Mouse (Mus musculus) spleen, embryonic (tissue): ENCODE results near the gene Cryba1.
"Not testable (repeated sequence)": the region's sequence is repeated elsewhere in the genome, so short reads cannot be mapped to it uniquely, and the experiment has no call there.

ENCODE experiments used
- CTCF ChIA-PET: fragments of 350-600 bp; sonication (Branson Sonifier 250); formaldehyde crosslinking; loops from one replicate; lab custom pipeline; 2022; lab: Charles Lee

The Cryba1 gene

GRCm38 (mm10) chr11:77725183-77725582 lies at the start of gene Cryba1:
Cryba1 (minus strand) TSS chr11:77725283.
- CTCF ChIA-PET, result no interaction called here

- CTCF ChIA-PET, result interaction anchor here (0.6 kb wide), 1 partner anchor 323 kb away, joined by 3 read pairs; the partner anchor contains the start of gene Fam222b
Observed at GRCm38 (mm10) chr11:77771879-77772713, 47.0 kb upstream of the Cryba1 start.

DNA sequence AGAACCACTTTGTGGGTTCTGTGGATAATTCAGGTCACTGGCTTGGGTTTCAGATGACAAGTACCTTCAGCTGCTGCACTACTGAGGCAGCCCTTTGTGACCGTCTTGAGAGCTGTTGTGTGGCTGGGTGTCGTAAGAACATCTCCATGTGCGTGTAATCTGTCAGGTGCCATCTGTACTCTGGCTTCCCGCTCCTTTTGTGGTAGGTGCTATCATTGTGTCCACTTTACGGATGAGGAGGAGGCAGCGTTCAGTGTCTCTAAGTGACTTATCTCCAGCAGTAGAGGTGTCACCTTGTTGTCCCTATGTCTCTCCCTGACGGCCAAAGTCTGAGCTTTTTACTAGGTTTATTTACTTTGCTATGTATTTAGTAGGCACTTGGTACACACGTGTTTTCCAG lies 45.3 kb upstream of the Cryba1 start:
- CTCF ChIA-PET, result interaction anchor here (0.6 kb wide), 1 partner anchor 69 kb away, joined by 3 read pairs; no protein-coding TSS in a partner anchor

GRCm38 (mm10) chr11:77769496-77769895 lies 44.4 kb upstream of the Cryba1 start:
- CTCF ChIA-PET, result interaction anchor here (0.6 kb wide), 2 partner anchors 13 to 371 kb away, joined by 3 to 4 read pairs; no protein-coding TSS in a partner anchor

DNA sequence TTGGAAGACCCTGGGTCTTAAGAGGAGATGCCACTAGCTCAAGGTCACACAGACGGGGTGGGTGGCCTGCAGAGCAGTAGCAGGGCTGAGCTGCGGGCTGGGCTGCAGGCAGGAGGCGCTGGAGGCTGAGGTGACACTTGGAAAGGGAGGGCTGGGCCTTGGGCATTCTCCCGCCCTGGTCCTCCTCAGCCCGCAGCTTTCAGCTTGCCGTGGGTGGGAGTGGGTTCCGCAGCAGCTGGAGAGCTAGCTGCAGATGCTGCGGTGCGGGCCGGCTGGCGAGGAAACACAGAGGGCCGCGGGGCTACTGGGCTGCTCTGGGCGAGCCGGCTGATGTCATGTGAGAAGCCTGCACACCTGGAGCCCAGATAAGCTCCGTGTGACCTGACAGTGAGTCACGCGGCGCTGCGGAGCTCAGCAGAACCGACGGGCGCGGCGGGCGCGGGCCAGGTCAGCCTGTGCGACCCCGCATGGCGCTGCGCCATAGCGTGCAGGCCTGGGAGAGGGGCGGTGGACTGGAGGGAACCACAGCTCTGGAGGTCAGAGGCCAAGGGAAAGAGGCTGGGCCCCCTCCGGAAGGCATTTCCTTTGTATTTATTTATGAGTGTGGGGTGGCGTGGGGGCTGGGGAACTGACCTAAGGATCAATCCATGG lies 41.4 kb upstream of the Cryba1 start:
- CTCF ChIA-PET, result interaction anchor here (0.6 to 0.7 kb wide), 2 partner anchors 18 to 1520 kb away, joined by 3 to 5 read pairs; no protein-coding TSS in a partner anchor

DNA sequence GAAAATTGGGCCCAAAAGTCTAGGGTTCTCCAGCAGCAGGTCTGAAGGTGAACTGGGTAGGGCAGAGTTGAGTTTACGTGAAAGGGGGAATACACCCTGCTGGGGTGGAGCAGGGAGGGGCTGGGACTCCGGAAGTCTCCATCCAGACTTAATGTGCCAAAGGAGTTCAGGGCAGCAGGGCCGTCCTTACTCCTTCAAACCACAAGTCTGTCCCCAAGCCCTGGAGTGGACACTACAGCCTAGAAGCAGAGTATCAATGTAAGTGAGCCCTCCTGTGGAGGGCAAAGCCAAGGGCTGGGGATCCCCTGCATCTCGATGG lies 40.3 kb upstream of the Cryba1 start:
- CTCF ChIA-PET, result no interaction called here

DNA sequence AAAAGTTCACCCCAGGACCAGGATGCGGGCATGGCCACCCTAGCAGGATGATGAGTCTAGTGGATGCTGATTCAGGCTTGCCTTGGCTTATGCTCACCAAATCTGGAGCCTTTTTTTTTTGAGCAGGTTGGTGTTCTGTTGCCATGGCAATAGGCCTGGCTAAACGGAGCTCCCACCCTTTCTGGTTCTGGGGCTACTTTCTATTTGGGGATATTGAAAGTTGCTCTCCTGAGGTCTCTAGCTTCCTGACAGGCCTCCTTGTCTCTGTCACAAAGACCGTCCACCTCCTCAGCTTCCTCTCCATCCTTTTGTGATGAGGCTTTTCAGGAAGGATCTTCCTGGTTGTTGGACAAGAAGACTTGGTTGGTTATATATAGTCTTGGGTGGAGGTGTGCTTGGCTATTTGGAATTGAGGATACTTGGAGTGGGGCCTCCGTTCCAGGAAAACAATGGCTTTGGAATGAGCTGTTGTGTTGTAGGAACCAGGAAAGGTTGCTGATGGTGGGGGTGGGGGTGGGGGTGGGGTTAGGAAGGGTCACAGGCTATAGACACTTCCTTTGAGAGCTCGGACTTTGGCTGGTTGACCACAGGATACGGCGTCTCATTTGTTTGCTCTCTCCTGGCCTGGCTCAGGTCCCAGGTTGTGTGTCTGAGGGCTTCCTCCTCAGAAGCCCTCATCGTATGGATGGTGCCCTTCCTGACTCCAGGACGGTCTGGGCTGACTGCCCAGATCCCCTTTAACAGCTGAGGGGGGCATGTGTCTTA lies 39.8 kb upstream of the Cryba1 start:
- CTCF ChIA-PET, result interaction anchor here (0.6 to 0.9 kb wide), 3 partner anchors 9 to 1492 kb away, joined by 3 read pairs; no protein-coding TSS in a partner anchor

- CTCF ChIA-PET, result interaction anchor here (0.6 to 1.6 kb wide), 2 partner anchors 16 to 52 kb away, joined by 5 to 11 read pairs; no protein-coding TSS in a partner anchor
Observed at GRCm38 (mm10) chr11:77763673-77764340, 38.7 kb upstream of the Cryba1 start.

GRCm38 (mm10) chr11:77762783-77763672 lies 37.9 kb upstream of the Cryba1 start, which contains the start of gene Myo18a:
Myo18a (plus strand) TSS chr11:77763246.
- CTCF ChIA-PET, result interaction anchor here (0.5 to 1.6 kb wide), 4 partner anchors 15 to 76 kb away, joined by 3 to 11 read pairs (median 4); no protein-coding TSS in a partner anchor

- CTCF ChIA-PET, result no interaction called here
Observed at GRCm38 (mm10) chr11:77760031-77760430, 34.9 kb upstream of the Cryba1 start.

DNA sequence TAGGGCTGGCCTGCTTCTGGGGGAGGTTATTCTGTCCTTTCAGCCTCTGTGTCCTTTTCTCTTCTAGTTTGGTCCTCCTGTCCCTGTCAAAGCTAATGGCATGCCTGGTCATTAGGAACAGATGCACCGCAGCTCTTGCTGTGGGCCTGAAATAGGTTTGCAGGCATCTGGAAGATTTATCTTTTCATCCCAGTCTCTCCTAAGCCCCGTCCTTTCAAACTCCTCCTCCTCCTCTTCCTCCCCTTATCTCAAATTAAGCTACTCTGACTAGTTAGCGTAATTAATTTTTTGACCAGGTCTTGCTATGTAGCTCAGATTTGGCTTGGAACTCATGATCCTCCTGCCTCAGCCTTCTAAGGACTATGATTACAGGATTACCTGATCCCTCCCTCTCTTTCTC lies 28.4 kb upstream of the Cryba1 start:
- CTCF ChIA-PET, result no interaction called here

DNA sequence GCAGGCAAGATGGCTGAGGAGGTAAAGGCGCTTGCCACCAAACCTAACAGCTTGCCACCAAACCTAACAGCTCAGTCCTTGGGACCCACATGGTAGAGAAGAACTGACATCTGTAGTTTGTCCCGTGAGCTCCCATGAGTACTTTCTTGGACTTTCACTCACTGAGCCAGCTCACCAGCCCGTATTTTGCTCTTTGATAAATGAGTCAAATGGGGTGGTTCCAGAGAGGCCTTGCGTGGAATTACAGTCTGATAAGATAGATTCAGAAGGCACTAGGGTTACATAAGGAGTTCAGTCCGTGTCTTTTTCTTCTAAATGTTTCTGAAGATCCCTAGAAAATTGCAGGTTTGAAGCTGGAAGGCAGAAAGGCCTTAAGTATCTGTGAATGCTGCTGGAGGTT lies 27.4 kb upstream of the Cryba1 start:
- CTCF ChIA-PET, result no interaction called here

DNA sequence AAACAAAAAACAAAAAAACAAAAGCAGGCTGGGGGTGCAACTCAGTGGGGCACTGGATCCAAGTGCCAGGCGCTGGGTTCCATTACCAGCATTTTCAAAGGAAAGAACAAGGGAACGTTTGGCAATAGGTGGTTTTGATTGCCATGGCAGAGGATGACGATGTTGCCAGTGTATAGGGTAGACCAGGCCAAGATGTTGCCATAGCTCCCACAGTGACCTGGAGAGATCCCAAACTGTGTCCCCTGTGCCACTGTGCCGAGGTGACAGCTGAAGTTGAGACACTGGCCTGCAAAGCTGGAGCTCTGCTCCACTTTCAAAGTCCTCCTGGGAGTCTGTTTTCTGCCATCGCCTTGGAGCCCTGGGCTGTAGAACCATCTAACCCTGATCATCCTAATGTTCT lies 23.9 kb upstream of the Cryba1 start:
- CTCF ChIA-PET, result no interaction called here

DNA sequence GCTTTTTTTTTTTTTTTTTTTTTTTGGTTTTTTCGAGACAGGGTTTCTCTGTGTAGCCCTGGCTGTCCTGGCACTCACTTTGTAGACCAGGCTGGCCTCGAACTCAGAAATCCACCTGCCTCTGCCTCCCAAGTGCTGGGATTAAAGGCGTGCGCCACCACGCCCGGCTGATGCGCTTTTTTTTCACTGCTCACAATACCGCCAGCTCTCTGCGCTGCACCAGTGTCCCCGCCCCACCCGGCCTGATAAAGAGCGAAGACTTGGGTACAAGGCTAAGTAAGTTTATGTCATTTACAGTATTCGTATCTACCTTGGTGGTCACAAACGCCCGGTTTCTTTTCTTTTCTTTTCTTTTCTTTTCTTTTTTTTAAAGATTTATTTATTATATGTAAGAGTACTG lies 22.0 kb upstream of the Cryba1 start:
- CTCF ChIA-PET, result not testable (repeated sequence)

GRCm38 (mm10) chr11:77746652-77747051 lies 21.6 kb upstream of the Cryba1 start:
- CTCF ChIA-PET, result no interaction called here

- CTCF ChIA-PET, result interaction anchor here (0.9 kb wide), 1 partner anchor 26 kb away, joined by 4 read pairs; no protein-coding TSS in a partner anchor
Observed at GRCm38 (mm10) chr11:77743966-77744365, 18.9 kb upstream of the Cryba1 start.

DNA sequence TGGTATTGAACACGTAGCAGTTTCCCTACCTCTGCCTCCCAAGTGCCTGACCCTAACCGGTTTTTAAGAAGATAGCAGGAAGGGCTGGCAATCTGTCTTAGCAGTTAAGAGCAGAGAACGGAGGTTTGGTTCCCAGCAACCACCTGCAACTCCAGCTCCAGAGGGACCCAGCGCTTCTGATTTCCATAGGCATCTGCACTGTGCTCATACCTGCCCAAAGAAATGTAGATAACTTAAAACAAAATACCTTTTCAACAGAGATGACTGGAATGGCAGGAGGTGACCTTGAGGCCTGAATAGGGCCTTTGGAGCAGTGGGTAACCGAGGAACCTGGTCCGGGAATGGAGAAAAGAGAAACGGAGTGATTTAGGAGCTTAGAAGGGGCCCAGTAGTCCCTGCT lies 13.5 kb upstream of the Cryba1 start:
- CTCF ChIA-PET, result no interaction called here

GRCm38 (mm10) chr11:77737289-77737688 lies 12.2 kb upstream of the Cryba1 start:
- CTCF ChIA-PET, result interaction anchor here (0.7 kb wide), 2 partner anchors 18 to 77 kb away, joined by 6 to 16 read pairs; no protein-coding TSS in a partner anchor

- CTCF ChIA-PET, result no interaction called here
Observed at GRCm38 (mm10) chr11:77728587-77728986, 3.5 kb upstream of the Cryba1 start.

DNA sequence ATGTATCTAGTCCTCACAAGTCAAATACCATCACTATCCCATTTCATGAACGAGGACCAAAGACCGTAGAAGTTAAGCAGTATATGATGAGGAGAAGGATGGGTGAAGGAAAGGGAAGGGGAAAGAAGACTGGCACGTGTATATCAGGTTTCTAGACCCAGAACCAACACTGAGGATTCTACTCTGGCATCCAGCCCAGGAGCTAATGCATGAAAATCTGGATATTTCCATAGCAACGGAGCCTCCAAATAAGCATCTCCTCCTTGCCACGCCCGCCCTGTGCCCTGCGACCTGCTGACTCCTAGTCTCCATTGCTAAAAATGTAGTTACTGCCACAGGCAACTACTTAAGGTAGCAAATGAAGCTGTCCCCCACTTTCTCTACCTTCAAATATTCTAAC lies 317 bp downstream of the Cryba1 start:
- CTCF ChIA-PET, result no interaction called here
